Mouse (Mus musculus): ENCODE data around the gene Lhcgr. TPM values are rescaled to one million over a fixed set of nuclear protein-coding genes. Genes with fewer than 3 reads are reported as not detected.

Gene Lhcgr
- polyA plus RNA-seq, 1 experiment from 2014 or later, result 0.19 TPM

Other genes starting within 250 kb of the Lhcgr start
- gene Ston1, start 194.3 kb downstream of the Lhcgr start, polyA plus RNA-seq (2016; fragmentation: Nextera tagmentation; extraction: Ambion mirVana), result 5.4 and 8.4 TPM in 2 replicates
- 0.17 and 0.20 TPM in 2 replicates for gene Gtf2a1l, start 123.3 kb downstream of the Lhcgr start, polyA plus RNA-seq (2016; fragmentation: Nextera tagmentation; extraction: Ambion mirVana)